Mouse (Mus musculus) heart, postnatal 0 days (tissue): ENCODE results near the gene Psmb10. TPM values are rescaled to one million over a fixed set of nuclear protein-coding genes. Genes with fewer than 3 reads are reported as not detected.
A peak's percentile ranks its signal among the peaks of the same experiment; 100 is the strongest.

Experiments used
- ATAC-seq: fragments of 200-750 bp; cut with Nextera tagmentation; 2 replicates; pipeline ENCODE4 v1.8.0; 2017; ENCODE audit warnings: low read depth, moderate number of reproducible peaks, moderate library complexity; ENCODE audit not compliant: insufficient read depth
- DNase-seq: peaks from one replicate; pipeline ENCODE4 v3.0.0-alpha.2; 2016; ENCODE audit warnings: low spot score
- H3K27ac ChIP-seq: fragments of 300-500 bp; sonication (generic); 2 replicates; pipeline ENCODE4 v1.5.1; 2014; ENCODE audit warnings: low read depth, mild to moderate bottlenecking
- H3K27me3 ChIP-seq: fragments of 300-500 bp; sonication (generic); 2 replicates; pipeline ENCODE4 v1.6.1; 2014; ENCODE audit warnings: low read length, mixed read lengths; ENCODE audit not compliant: control insufficient read depth, insufficient read depth
- H3K36me3 ChIP-seq: fragments of 300-500 bp; sonication (generic); replicated peaks from 2 replicates; pipeline ENCODE4 v1.6.1; 2014; ENCODE audit warnings: low read length, mixed read lengths; ENCODE audit not compliant: control insufficient read depth, insufficient read depth
- H3K4me1 ChIP-seq: fragments of 300-500 bp; sonication (generic); 2 replicates; pipeline ENCODE4 v1.6.1; 2014; ENCODE audit warnings: antibody characterized with exemption; ENCODE audit not compliant: control insufficient read depth, insufficient read depth
- H3K4me2 ChIP-seq: fragments of 300-500 bp; sonication (generic); 2 replicates; pipeline ENCODE4 v1.6.1; 2014; ENCODE audit warnings: low read depth, mild to moderate bottlenecking, low read length, moderate library complexity
- H3K4me3 ChIP-seq: fragments of 300-500 bp; sonication (generic); 2 replicates; pipeline ENCODE4 v1.5.1; 2014; ENCODE audit warnings: low read depth, low read length
- H3K9ac ChIP-seq: fragments of 300-500 bp; sonication (generic); replicated peaks from 2 replicates; pipeline ENCODE4 v1.6.1; 2014; ENCODE audit warnings: low read depth, low read length, mixed read lengths
- H3K9me3 ChIP-seq: fragments of 300-500 bp; sonication (generic); replicated peaks from 2 replicates; pipeline ENCODE4 v1.6.1; 2016; ENCODE audit warnings: low read length; ENCODE audit not compliant: control insufficient read depth
- CTCF ChIP-seq: IDR thresholded peaks from 2 replicates; pipeline ENCODE4 v1.5.1; 2016; ENCODE audit warnings: antibody characterized with exemption, control low read depth, low read depth
- EP300 ChIP-seq: IDR thresholded peaks from 2 replicates; pipeline ENCODE4 v1.6.1; 2016; ENCODE audit warnings: antibody characterized with exemption, low read depth
- WGBS: fragments of 180-500 bp; shearing (Covaris S2); extraction: QIAGEN DNeasy Blood & Tissue Kit; methylation state at CpG from one replicate; pipeline ENCODE4 v1.1.7; 2014; 5-methylcytosine and 5-hydroxymethylcytosine counted together
- polyA plus RNA-seq: library from polyadenylated mRNA; unstranded; fragments of >200 nt; fragmentation: Nextera tagmentation; extraction: Ambion mirVana; gene quantifications from 2 replicates; pipeline ENCODE4 v1.2.1, GENCODE M21; 2015
- total RNA-seq: library from RNA; depleted of rRNA; stranded (reverse); fragments of >200 nt; gene quantifications from 2 replicates; pipeline ENCODE4 v1.2.3, GENCODE M21; 2014; ENCODE audit warnings: low replicate concordance

The Psmb10 gene
- total and polyA plus RNA-seq, 2 experiments from 2014 or later, result 87.4 to 95.3 TPM

DNA sequence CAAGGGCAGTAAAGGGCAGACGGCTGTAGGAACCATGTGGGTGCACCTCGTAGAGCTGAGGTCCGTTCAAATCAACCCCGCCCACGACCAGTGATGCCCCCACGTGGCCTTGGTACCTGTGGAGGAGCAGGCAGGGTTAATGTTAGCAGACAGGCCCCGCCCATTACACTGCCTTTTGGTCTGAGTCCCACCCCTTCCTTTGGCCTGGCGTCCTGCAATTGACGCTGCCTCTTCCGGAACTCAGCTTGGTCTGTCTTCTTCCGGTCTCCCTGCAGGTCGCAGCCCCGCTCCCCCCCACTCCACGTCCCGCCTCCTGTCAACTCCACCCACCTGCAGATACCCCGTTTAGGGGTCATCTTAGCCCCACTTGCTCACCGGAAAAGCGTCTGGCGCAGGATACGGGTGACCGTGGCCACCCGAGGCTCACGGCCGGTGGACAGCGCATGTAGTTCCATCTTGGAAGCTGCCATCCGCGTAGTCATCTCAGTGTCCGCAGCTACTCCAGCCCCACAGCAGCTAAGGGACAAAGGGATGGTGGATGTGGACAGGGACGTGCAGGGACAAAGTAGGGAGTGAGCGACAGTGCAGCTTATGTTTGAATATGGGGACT, 1.3 kb downstream of the Psmb10 start:
- H3K27ac ChIP-seq, result peak overlapping the region; percentile 95
- H3K4me3 ChIP-seq, result peak overlapping the region; percentile 82
- H3K4me1 ChIP-seq, result peaks cover 10% of the 10 kb centered on the region; the same call in 1 of the 2 replicates
- peak overlapping the region; percentile 97 for H3K4me2 ChIP-seq
- H3K27me3 ChIP-seq, result no peaks in the 10 kb centered on the region
- WGBS, result 0% methylated on average over 27 of the region's 30 CpGs
- peak; percentile 91 for ATAC-seq
- H3K36me3 ChIP-seq, result peaks cover 14% of the 10 kb centered on the region
- TF ChIP-seq EP300 (no peak), CTCF (no peak; the same call in 1 of the 2 replicates)
- peak overlapping the region; percentile 81 for H3K9ac ChIP-seq
- DNase-seq, result peak; percentile 97
- H3K9me3 ChIP-seq, result no peaks in the 10 kb centered on the region

DNA sequence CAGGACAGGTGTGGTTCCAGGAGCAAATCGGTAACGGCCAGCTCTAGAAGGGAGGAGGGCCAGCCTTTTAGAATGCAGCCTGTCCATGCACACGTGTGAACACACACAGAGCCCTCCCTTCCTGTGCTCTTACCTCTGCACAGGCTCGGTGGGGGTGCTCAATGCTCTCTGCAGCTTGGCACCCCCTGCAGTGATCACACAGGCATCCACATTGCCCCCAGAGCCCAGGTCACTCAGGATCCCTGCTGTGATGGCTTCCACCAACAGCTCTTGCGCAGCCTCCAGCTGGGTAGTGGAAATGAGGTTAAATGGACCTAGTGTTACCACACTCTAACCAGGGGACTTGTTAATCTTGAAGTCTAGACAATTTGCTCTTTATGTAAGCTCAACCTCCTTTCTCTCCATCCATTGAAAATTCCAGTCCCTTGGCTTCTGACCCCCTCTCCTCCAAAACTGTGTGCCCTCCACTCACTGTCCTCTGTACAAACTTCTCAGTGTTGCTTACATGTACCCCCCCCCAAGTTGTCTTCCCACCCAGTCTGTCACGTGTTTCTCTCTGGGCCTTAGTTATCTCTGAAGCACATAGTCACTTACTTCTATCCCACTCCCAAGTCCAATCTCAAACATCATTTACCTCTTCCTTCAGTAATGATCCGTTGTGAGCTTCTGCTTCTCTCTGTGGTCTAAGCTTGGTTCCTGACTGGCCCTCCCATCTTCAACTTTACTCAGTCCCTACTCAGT, 2.2 kb downstream of the Psmb10 start:
- 36% methylated on average over 7 of the region's 7 CpGs for WGBS
- TF ChIP-seq CTCF (no peak), EP300 (no peak)

GRCm38 (mm10) chr8:105935105-105935504, 3.1 kb downstream of the Psmb10 start:
- Histone ChIP-seq H3K27ac (no peak overlapping the region), H3K9me3 (no peaks in the 10 kb centered on the region), H3K4me3 (no peak overlapping the region), H3K4me1 (peaks cover 10% of the 10 kb centered on the region; the same call in 1 of the 2 replicates), H3K4me2 (no peak overlapping the region), H3K27me3 (no peaks in the 10 kb centered on the region), H3K9ac (no peak overlapping the region), H3K36me3 (peaks cover 22% of the 10 kb centered on the region)
- DNase-seq, result no peak
- no peak for TF ChIP-seq CTCF
- no peak for TF ChIP-seq EP300
- 57% methylated on average over 6 of the region's 6 CpGs for WGBS
- ATAC-seq, result no peak

More for the DNA sequence above, 2.2 kb downstream of the Psmb10 start:
- Histone ChIP-seq H3K4me1 (peaks cover 10% of the 10 kb centered on the region; the same call in 1 of the 2 replicates), H3K9me3 (no peaks in the 10 kb centered on the region), H3K4me3 (peak overlapping the region; percentile 82), H3K9ac (peak overlapping the region; percentile 81; the same call in 1 of the 2 replicates), H3K27me3 (no peaks in the 10 kb centered on the region), H3K36me3 (peaks cover 18% of the 10 kb centered on the region), H3K27ac (peak overlapping the region; percentile 54; the same call in 1 of the 2 replicates), H3K4me2 (peak overlapping the region; percentile 97)
- DNase-seq (no peak), ATAC-seq (no peak)

- Histone ChIP-seq H3K9ac (0 out of 2 replicates have a peak within 1 kb of the TSS, but pooled peaks have one; percentile 4), H3K27ac (no peak within 1 kb of the TSS), H3K9me3 (no peaks in the 10 kb centered on the region), H3K4me1 (peaks cover 10% of the 10 kb centered on the region; the same call in 1 of the 2 replicates), H3K27me3 (no peaks in the 10 kb centered on the region), H3K4me3 (no peak within 1 kb of the TSS), H3K36me3 (peaks cover 27% of the 10 kb centered on the region), H3K4me2 (no peak within 1 kb of the TSS)
- WGBS, result 89% methylated on average over 2 of the region's 2 CpGs
- DNase-seq (no peak), ATAC-seq (no peak)
- no peak for TF ChIP-seq CTCF
- TF ChIP-seq EP300, result no peak
Observed at GRCm38 (mm10) chr8:105933762-105934161, 4.5 kb downstream of the Psmb10 start, which contains the start of gene Ctrl. Gene Ctrl, minus strand, starts transcription at chr8:105933862.

DNA sequence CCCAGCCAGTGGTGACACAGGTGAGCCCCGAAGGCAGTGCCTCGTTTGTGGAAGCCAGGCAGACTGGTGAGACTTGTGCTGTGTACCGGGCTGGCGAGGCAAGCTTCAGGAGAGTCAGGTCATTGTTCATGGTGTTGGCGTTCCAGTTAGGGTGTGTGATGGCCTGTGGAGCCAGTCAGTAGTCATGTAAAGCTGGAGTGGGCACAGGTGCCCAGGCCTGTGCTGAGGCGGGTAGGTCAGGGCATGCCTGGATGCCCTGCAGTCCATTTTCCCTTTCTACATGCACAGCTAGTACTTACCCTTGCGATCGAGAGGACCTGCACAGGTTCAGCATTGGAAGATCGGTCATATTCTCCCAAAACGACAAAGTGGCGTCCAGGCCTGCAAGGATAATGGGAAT, 5.7 kb downstream of the Psmb10 start:
- no peak overlapping the region for H3K4me2 ChIP-seq
- ATAC-seq (no peak), DNase-seq (no peak)
- H3K9me3 ChIP-seq, result no peaks in the 10 kb centered on the region
- no peak for TF ChIP-seq EP300
- TF ChIP-seq CTCF, result no peak
- H3K36me3 ChIP-seq, result peaks cover 27% of the 10 kb centered on the region
- H3K9ac ChIP-seq, result no peak overlapping the region
- no peak overlapping the region for H3K4me3 ChIP-seq
- H3K27me3 ChIP-seq, result no peaks in the 10 kb centered on the region
- WGBS, result 86% methylated on average over 11 of the region's 11 CpGs
- no peak overlapping the region for H3K27ac ChIP-seq
- H3K4me1 ChIP-seq, result peaks cover 4% of the 10 kb centered on the region; the same call in 1 of the 2 replicates
